Mouse (Mus musculus) left cerebral cortex, postnatal 36 days (tissue): Measurements from ENCODE around the gene Wnt2. TPM values are rescaled to one million over a fixed set of nuclear protein-coding genes. Genes with fewer than 3 reads are reported as not detected.

Experiments used
- DNase-seq, 2 experiments: peaks; one replicate each; pipeline ENCODE4 v3.0.0; 2021 to 2022; ENCODE audit warnings: low spot score in 2 of 2, mixed read lengths in 1 of 2
- intact Hi-C: fragments of 180-260 bp; cut with DNase I; formaldehyde crosslinking; loops from one replicate; pipeline ENCODE4 v1.15.1; 2025
- total RNA-seq, 2 experiments: library from RNA; stranded (reverse); gene quantifications; 2 replicates each; pipeline ENCODE4 v1.2.3; 2021

Wnt2 gene
- total RNA-seq, 2 experiments from 2014 or later: 5.4 to 7.0 TPM

DNA sequence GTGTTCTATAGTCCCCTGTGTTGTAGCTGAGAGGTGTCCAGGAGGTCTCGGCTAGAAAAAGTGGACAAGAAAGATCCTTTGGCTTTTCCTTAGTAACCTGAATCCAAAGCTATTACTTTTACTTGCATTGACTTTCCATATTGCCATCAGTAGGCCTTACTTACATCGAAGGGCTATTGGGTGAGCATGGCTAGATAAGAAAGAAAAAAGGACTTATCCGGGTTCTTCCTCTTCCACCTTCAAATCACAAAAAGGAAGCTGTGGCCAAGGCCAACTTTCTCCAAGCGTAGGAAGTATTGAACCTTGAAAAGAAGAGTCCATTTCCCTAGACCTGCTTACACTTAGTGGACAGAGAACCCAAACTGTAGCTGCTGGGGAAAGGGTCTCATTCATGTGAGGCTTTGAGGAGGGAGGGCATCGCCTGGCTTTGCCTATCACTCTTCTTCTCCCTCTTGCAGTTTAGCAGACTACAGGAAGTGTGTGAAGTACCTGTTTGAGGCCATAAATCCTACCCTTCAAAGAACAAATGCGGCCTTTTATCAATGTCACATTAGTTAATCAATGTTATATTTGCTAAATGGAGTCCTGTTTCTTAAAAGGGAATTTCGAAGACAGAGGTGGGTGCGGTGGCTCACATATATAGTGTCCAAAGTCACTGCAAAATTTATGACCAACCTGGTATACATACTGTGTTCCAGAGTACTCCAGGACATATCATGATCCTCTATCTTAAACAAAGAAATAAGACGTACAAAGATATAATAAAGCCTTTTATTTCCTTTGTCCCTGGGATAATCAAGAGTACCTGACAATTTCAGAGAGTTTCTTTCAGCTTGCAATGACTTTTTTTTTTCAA is 40.0 kb downstream of the Wnt2 start:
- intact Hi-C loops: no loop called here
- DNase-seq: no peak

DNA sequence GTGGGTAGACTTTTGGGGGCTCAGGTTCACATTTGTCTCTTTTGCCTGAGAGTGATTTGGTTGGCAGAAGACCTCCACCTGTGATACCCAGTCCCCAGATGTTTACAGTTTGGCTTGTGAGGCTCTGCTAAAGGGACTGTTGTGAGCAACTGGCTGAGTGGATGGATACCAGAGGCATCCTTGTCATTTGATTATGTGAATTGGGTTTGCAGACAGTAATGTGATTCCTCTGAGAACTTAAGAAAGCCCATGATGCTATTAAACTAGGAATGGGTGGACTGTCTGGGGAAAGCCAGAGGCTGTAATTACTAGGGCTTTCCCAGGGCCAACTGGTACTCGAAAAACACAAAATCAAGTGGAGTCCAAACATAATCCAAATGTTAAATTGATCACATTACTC is 51.0 kb downstream of the Wnt2 start:
- intact Hi-C loops: no loop called here
- DNase-seq: no peak

DNA sequence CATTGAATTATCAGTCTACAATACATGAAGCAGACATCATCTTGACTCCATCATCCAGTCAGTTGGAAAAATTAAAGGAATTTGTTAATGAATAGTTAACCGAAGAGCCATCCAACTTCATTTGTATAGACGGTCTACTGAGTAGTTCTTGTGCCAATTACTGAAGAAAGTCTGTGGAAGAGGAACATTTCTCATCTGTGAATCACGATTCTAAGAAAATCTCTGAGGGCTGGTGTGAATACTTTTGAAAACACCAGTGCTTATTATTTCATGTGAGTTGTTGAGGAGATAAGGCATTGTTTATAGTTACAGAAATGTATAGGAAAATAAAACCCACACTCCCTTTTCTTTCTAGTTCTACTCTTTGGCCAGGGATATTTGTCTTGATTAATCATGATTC is 51.5 kb downstream of the Wnt2 start:
- no peak for DNase-seq
- intact Hi-C loops: no loop called here

DNA sequence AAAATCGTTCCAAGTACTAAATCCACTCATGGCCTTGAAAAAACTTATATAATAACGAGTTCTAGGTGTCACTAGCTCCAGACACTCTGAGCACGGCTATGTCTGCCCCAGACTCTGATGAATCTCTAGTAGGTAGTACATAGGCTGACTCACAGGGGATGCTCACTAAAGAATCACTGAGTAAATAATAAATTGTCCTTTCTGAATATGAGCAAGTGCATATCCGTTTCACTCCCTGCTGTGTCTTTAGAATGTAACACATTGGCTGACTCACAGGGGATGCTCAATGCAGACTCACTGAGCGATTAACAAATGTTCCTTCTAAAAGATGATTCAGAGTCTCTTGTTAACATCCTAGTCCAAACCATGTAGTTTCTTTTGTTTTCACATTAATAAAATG is 52.1 kb downstream of the Wnt2 start:
- DNase-seq: no peak
- intact Hi-C loops: no loop called here

DNA sequence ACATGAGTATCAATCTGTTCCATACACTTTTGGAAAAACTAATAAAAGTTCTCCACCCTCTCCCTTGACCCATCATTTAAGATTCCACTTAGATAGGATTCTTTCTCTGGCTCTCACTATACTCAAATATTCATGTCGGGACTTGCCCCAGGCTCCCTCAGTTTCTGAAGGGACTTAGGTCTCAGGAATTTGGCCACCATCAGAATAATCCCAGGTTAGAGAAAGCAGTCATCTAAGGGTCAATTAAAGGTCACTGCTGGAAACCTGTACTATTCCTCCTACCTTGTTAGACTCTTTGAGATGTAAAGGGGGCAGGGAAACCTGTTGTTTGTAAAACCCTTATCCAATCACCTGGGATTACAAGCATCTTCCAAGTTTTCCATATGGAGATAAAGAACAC is 53.2 kb downstream of the Wnt2 start:
- intact Hi-C loops: no loop called here
- no peak for DNase-seq

DNA sequence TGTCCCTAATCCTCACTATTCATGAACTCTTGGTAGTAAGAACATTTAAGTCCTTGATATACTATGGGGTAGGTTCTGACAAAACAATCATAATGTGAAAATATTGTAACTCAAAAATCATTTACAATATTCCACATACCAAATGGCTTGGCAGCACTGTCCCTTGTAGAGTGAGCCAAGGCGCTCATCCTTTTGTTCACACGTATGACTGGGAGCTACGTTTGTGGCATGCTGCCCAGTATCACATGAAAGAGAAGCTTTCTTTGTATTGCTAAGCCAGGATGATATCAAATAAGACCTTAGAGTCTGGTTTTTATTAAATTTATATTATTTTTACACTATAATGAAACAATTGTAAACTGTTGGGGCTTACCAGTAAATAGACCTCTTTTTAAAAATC is 56.0 kb downstream of the Wnt2 start:
- intact Hi-C loops: no loop called here
- DNase-seq: no peak

DNA sequence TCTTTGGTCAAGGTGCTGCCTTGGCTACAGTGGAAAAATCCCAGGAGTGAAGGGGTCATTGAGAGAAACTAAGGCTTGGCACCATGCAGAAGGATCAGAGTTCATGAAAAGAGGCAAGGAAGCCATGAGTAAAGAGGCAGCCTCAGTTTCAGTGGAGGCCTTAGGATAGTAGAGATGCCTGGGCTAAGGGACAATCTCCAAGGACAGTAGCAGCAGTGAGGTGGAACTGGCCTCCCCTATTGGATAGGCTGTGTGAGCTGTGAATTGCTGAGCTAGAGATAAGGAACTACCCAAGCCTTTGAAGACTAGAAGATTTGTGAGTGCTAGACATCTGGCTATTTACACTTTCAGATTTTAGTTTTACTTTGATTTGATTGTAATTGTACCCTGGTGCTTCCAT is 59.0 kb downstream of the Wnt2 start:
- intact Hi-C loops: no loop called here
- DNase-seq: no peak

DNA sequence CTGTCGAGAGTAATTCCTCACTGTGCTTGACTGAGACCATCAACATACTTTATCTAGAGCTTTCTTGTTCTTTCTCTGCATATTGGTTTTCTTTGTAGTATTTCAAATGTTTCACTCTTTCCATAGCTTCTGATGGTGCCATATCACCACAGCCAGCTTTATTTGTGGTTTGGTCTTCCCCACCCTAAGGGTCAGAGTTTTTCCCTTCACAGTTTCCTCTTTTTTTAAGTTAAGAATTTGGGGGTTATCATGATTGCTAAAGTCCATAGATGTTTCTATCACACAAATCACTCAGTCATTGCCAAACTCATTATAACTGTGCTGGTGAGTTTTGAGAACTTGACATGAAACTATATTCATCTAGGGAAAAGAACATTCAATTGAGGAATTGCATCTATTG is 60.6 kb downstream of the Wnt2 start:
- intact Hi-C loops: no loop called here
- DNase-seq: no peak

DNA sequence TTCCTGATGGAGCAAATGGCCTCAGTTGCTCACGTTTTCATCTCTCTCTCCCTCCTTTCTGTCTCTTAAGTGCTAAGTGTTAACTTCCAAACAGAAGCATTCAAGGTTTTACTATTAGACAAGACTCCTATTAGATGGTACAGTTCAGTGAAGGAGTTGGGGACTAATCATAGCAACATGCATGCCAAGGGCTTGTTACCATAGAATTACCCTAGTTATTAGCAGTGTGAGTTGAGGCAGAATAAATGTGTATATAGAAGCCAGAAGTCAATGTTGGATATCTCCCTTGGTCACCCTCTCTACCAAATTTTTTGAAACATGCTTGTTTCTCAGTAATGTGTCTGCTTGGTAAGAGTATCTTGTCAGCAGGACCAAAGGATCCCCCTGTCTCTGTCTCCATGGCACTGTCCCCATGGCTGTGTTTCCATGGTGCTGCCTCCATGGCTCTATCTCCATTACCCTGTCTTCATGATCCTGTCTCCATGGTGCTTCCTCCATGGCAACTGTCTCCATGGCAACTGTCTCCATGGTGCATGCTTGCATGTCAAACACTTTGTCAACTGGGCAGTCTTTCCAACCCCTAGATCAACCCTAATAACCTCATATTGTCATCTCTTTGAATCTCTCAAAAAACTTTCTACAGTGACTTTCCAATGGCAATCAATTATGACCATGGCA is 61.8 kb downstream of the Wnt2 start:
- intact Hi-C loops: no loop called here
- no peak for DNase-seq

DNA sequence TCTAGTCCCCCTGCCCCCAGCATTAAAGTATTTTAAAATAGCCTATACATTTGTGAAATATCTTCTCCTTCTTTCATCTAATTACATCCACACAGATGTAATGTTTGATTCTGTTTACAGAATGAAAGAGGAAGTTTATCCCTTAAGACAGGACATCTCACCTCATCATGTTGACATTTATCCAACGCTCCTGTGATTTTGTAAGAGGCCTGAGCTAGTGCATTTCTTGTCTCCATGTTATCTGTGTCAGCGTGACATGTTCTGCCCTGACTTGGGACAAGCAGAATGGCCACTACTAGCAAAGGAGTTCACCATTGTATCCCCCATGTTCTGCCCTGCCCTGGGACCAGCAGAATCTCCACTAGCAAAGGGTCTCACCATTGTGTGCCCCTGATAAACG is 66.9 kb downstream of the Wnt2 start:
- intact Hi-C loops: no loop called here
- no peak for DNase-seq

DNA sequence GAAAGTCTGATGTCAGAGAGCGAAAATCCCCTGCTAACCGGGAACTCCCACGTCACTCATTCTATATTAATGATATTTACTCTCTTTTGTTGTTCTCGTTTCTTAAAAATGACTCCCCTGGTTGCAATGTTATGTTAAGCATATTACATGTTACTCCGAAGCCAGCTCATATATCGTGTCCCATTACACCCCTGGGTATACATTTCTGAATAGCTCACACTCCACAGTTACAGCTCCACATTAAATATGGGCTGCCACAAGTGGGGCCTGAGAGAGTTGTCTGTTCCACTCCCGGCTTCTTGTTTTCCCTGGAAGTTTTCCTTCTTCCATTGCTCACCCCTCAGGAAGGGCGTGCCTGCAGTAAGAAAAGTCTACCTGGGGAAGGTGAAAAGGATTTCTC is 78.6 kb downstream of the Wnt2 start:
- DNase-seq: no peak
- intact Hi-C loops: no loop called here

DNA sequence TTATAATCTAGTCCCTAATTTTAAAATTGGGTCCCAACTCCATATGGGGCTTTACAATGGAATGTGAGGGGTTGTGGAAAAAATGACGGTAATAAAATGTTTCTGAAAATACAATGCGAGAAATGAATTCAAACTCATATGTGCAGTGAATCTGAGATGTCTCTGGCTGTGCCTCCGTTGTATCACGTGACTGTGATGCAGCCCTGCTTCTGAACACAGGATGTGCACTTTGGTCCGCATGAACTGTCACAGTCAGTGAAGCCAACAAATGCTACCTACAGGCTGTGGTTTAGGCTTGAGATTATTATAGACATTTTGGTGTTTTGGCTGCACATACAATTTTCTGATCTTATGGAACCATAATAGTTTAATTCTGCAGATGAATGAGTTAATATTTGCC is 81.3 kb downstream of the Wnt2 start:
- intact Hi-C loops: no loop called here
- DNase-seq: no peak

DNA sequence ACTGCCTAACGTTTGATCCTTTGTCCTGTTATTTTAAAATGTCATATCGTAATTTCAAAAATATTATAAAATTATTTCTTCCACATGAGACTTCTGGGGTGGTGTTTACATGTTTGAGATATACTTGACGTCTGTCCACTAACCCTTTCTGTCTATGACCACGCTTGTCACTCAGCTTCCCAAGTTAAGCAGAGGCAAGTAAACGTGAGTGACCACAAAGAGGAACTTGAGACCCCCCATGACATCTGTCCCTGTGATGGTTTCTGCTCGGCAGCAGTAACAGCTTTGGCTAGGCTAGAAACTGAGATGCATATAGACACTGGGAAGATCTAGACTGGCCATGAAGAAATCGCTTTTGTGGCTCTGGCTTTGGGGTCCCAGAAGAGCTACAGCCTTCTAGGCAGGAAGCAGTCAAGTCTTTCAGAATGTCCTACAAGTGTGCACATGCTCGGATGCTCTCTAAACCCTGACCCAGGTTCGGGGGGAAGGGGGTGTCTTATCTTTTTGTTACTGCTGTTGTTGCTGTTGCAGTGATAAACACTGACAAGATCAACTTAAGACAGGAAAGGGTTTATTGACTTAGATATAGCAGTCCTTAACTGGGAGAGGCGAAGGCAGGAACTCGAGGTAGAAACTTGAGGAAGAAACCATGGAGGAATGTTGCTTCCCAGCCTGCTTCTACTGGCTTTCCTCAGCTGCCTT is 83.1 kb downstream of the Wnt2 start:
- intact Hi-C loops: no loop called here
- DNase-seq: no peak

DNA sequence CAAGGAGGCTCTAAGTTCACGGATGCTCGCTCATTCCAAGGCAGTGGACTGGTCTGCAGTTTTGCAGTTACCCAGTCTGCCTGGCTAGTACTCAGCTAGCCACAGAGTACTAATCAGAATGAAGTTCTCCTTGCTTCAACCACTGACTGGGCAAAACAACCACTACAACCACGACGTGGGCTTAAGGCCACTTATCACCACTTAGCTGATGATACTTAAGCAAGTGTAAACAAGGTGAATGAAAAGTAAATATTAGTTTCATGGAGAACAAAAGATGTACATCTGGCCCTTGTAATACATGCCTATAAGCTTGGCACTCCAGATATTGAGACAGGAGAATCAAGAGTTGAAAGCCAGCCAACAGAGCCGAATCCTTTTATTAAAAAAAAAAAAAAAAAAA is 83.9 kb downstream of the Wnt2 start:
- intact Hi-C loops: no loop called here
- no peak for DNase-seq

DNA sequence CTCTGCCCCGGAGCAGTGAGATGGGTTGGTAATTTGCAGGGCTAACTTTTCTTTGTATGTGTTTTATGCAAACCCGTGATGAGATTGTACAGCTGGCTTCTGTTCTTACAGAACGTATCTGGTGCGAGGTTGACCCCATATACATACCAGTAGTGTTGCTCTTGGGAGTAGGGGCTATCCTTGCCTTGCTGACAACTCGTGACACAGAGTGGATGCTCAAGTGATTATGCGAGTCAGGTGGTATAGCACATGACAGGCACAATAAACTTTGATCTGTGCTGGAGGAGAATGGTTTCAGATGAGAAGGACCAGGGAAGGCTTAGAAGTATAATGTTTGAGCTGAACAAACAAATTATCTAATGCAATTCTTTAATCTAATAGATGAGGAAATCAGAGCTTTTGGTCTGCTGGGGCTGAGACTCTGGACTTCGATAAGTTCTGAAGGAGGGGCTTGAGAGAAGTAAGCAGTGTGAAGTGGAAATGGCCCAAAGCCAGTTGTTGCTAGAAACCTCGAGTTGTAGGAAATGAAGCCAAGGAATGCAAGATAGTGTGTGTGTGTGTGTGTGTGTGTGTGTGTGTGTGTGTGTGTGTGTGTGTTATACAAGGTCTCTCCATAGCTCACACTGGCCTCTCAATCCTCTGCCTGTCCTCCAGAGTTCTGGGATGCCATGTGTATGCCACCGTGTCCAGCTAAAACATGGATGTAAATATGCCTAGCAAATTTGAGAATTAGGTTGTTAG is 86.3 kb downstream of the Wnt2 start:
- no peak for DNase-seq
- intact Hi-C loops: no loop called here

DNA sequence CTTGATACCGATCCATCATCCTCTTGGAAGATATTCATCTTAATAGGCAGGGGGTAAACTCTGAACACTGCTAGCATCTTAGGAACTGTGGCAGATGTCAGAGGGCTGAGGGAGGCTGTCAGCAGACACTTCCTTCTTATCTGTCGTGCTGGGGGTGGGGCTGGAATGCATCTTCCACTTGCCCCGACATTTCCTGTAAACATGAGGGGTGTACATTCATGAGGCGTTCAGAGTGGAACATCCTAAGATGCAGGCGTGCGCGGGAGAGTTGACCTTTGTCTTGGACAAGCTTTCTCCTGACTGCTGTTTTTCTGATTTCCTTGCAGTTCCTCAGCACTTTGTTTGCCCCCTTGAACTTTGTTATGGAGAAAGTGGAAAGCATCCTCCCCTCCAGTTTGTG is 88.0 kb downstream of the Wnt2 start:
- no peak for DNase-seq
- intact Hi-C loops: no loop called here

DNA sequence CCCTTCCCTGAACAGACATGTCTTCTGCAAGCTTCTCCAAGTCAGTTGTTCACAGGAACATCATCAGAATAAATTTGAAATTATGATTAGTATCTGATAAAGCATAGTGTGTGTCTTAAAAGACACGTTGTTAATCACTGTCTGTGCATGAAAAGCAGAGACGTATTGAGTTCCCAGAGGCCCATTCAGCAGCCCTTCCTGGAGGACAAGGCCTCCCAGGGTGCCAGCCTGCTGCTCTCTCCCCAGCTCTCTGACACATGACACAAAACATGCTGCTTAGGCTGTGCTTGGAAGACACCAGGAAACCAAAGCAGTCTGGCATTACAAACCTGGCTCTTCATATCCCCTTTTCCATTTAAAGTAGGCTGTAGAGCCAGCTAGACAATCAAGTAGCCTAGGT is 88.5 kb downstream of the Wnt2 start:
- intact Hi-C loops: no loop called here
- DNase-seq: no peak
